ENCODE assay signal across 32 mouse cellular contexts in the genomic region with DNA sequence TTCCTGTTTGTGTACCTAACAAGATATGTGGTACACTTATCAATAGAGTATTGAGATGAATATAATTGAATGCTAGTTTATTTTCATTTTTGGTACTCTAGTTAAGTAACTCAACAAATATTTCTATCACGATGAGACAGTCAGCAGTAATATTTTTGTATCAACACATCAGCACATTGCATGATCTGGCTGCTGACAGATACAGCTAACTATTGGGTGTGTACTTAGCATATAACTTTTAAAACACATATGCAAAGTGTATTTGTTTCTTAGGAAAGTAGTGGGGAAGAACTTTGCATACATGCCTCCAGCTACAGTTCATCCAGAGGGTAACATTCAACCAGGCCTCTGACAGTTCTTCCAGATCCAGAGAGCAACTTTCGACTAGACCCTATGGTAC. TPM values are rescaled to one million over a fixed set of nuclear protein-coding genes. Genes with fewer than 3 reads are reported as not detected.
DNase-seq lines count a peak whose midpoint lies in the region; ATAC-seq lines count a peak whose summit lies in the region.
"Had no signal": no experiment of that assay in that cellular context is flagged by ENCODE, and none has a peak within 500 bp of the region (broad histone marks: within the 10 kb centered on the region; RNA-seq: fewer than 3 reads in every experiment).

No protein-coding gene starts in this region.

- 60% methylated on average over 2 of the region's 2 CpGs for WGBS in liver, embryonic 12.5 days (ENCODE audit: insufficient replicate concordance)
- 44% methylated on average over 2 of the region's 2 CpGs for WGBS in liver, embryonic 15.5 days (ENCODE audit: insufficient replicate concordance)

- peak overlapping the region; percentile 70 for H3K9ac ChIP-seq in liver, embryonic 12.5 days
- peak overlapping the region; percentile 64 for H3K9ac ChIP-seq in liver, embryonic 15.5 days
- H3K9ac ChIP-seq: embryonic facial prominence, embryonic 12.5 days; embryonic facial prominence, embryonic 15.5 days; forebrain, embryonic 13.5 days; heart, embryonic 12.5 days; heart, embryonic 15.5 days; hindbrain, embryonic 13.5 days had no signal

- peak overlapping the region; percentile 61 for H3K4me2 ChIP-seq in liver, embryonic 12.5 days
- H3K4me2 ChIP-seq in liver, embryonic 15.5 days, result peak overlapping the region; percentile 64
- H3K4me2 ChIP-seq: embryonic facial prominence, embryonic 12.5 days; embryonic facial prominence, embryonic 15.5 days; forebrain, embryonic 13.5 days; heart, embryonic 12.5 days; heart, embryonic 15.5 days; hindbrain, embryonic 13.5 days had no signal

- no peaks in the 10 kb centered on the region for H3K27me3 ChIP-seq in erythroblast, embryonic 14.5 days (ENCODE audit: control insufficient read depth)
- H3K27me3 ChIP-seq in liver, embryonic 12.5 days (replicated peaks), result no peaks in the 10 kb centered on the region
- no peaks in the 10 kb centered on the region for H3K27me3 ChIP-seq in liver, embryonic 15.5 days
- H3K27me3 ChIP-seq: embryonic facial prominence, embryonic 12.5 days; embryonic facial prominence, embryonic 15.5 days; forebrain, embryonic 13.5 days; heart, embryonic 12.5 days; heart, embryonic 15.5 days; hindbrain, embryonic 13.5 days had no signal

- H3K4me1 ChIP-seq in erythroblast, embryonic 14.5 days (ENCODE audit: control insufficient read depth), result peaks cover 45% of the 10 kb centered on the region
- H3K4me1 ChIP-seq in liver, embryonic 12.5 days, result peaks cover 34% of the 10 kb centered on the region
- H3K4me1 ChIP-seq in liver, embryonic 15.5 days (replicated peaks), result peaks cover 25% of the 10 kb centered on the region
- H3K4me1 ChIP-seq: embryonic facial prominence, embryonic 12.5 days; embryonic facial prominence, embryonic 15.5 days; forebrain, embryonic 10.5 days; forebrain, embryonic 13.5 days; heart, embryonic 12.5 days; heart, embryonic 15.5 days; hindbrain, embryonic 10.5 days; hindbrain, embryonic 13.5 days had no signal

- peak overlapping the region; percentile 63 for H3K4me3 ChIP-seq in erythroblast, embryonic 14.5 days (replicated peaks)
- peak overlapping the region; percentile 41 for H3K4me3 ChIP-seq in liver, embryonic 12.5 days
- peak overlapping the region; percentile 55 for H3K4me3 ChIP-seq in liver, embryonic 15.5 days (replicated peaks)
- H3K4me3 ChIP-seq: embryonic facial prominence, embryonic 12.5 days; embryonic facial prominence, embryonic 15.5 days; forebrain, embryonic 10.5 days; forebrain, embryonic 13.5 days; gastrocnemius, adult 2 months; heart, embryonic 12.5 days; heart, embryonic 15.5 days; hindbrain, embryonic 10.5 days; hindbrain, embryonic 13.5 days had no signal

- no peak for ATAC-seq in erythroblast, adult 5-6 weeks (replicated peaks; ENCODE audit: low FRiP score, poor library complexity, severe bottlenecking)
- ATAC-seq in liver, embryonic 12.5 days, result no peak
- no peak for ATAC-seq in liver, embryonic 15.5 days (ENCODE audit: insufficient read depth)
- peak; percentile 33; the same call in 1 of the 2 replicates for ATAC-seq in megakaryocyte-erythroid progenitor cell, adult 5-6 weeks (replicated peaks; ENCODE audit: low FRiP score, low TSS enrichment, poor library complexity, severe bottlenecking)
- ATAC-seq: activated CD4-positive, CD25-positive, alpha-beta regulatory T cell, adult 4 months; forebrain, embryonic 13.5 days; forebrain, embryonic 16.5 days; hindbrain, embryonic 16.5 days had no signal

- DNase-seq in layer of hippocampus, adult 9-10 months (ENCODE audit: low spot score), result no peak
- no peak for DNase-seq in cerebellum, postnatal 4 days (ENCODE audit: low spot score in 2 of 2)
- DNase-seq in embryo, embryonic 10.5 days (ENCODE audit: low spot score), result no peak
- DNase-seq: adrenal gland, adult 8-10 months; adrenal gland, postnatal 25 days; cerebellum, adult 11 months; cerebellum, adult 2 months; cerebellum, postnatal 10 days; cerebellum, postnatal 36 days; gastrocnemius, adult 2 months; gastrocnemius, postnatal 14 days; heart, adult 18-20 months; heart, postnatal 10 days; heart, postnatal 36 days had no signal

- peaks cover 18% of the 10 kb centered on the region for H3K36me3 ChIP-seq in erythroblast, embryonic 14.5 days (ENCODE audit: control insufficient read depth)
- no peaks in the 10 kb centered on the region for H3K36me3 ChIP-seq in liver, embryonic 12.5 days
- H3K36me3 ChIP-seq in liver, embryonic 15.5 days (replicated peaks), result no peaks in the 10 kb centered on the region
- H3K36me3 ChIP-seq: embryonic facial prominence, embryonic 12.5 days; embryonic facial prominence, embryonic 15.5 days; forebrain, embryonic 10.5 days; heart, embryonic 12.5 days; heart, embryonic 15.5 days; hindbrain, embryonic 10.5 days; hindbrain, embryonic 13.5 days had no signal

- H3K9me3 ChIP-seq in erythroblast, embryonic 14.5 days (ENCODE audit: control insufficient read depth, low read length), result no peaks in the 10 kb centered on the region
- no peaks in the 10 kb centered on the region for H3K9me3 ChIP-seq in liver, embryonic 12.5 days (replicated peaks)
- H3K9me3 ChIP-seq in liver, embryonic 15.5 days (replicated peaks), result no peaks in the 10 kb centered on the region
- H3K9me3 ChIP-seq: embryonic facial prominence, embryonic 12.5 days; embryonic facial prominence, embryonic 15.5 days; forebrain, embryonic 10.5 days; forebrain, embryonic 13.5 days; heart, embryonic 12.5 days; heart, embryonic 15.5 days; hindbrain, embryonic 10.5 days; hindbrain, embryonic 13.5 days had no signal

- peak overlapping the region; percentile 99 for H3K27ac ChIP-seq in liver, embryonic 12.5 days
- H3K27ac ChIP-seq in liver, embryonic 15.5 days (replicated peaks), result peak overlapping the region; percentile 98
- H3K27ac ChIP-seq: embryonic facial prominence, embryonic 12.5 days; embryonic facial prominence, embryonic 15.5 days; forebrain, embryonic 10.5 days; forebrain, embryonic 13.5 days; gastrocnemius, adult 2 months; heart, embryonic 15.5 days; hindbrain, embryonic 10.5 days; hindbrain, embryonic 13.5 days had no signal

RNA-seq across cellular contexts. Expression of a gene that starts 3.3 kb away (rescaled TPM):
- polyA plus RNA-seq in erythroblast, embryonic 14.5 days (2012), result 263,491 and 269,873 TPM in 2 replicates
- total RNA-seq in erythroblast, adult 5-6 weeks (2015; ENCODE audit: low replicate concordance), result 179,259 and 187,171 TPM in 2 replicates
- 69,583 and 76,927 TPM in 2 replicates for total RNA-seq in erythroblast, adult 5-6 weeks (2017; ENCODE audit: low replicate concordance)
- polyA plus RNA-seq in liver, embryonic 12.5 days (2016; fragmentation: Nextera tagmentation; extraction: Ambion mirVana), result 70,723 and 73,152 TPM in 2 replicates
- polyA plus RNA-seq in liver, embryonic 15.5 days (2015; fragmentation: Nextera tagmentation; extraction: Ambion mirVana), result 116,188 and 122,775 TPM in 2 replicates
- total RNA-seq in megakaryocyte-erythroid progenitor cell, adult 5-6 weeks (2014; fragmentation: Nextera tagmentation), result 149 and 199 TPM in 2 replicates
- 20.1 and 148 TPM in 2 replicates for total RNA-seq in megakaryocyte-erythroid progenitor cell, adult 5-6 weeks (2017)
- total RNA-seq: ES-E14 had no signal

RNA-seq across cellular contexts. Expression of a gene that starts 10.8 kb away (rescaled TPM):
- 22,007 and 54,805 TPM in 2 replicates for polyA plus RNA-seq in erythroblast, embryonic 14.5 days (2012)
- total RNA-seq in erythroblast, adult 5-6 weeks (2015; ENCODE audit: low replicate concordance), result 39,556 and 40,045 TPM in 2 replicates
- 14,681 and 15,230 TPM in 2 replicates for total RNA-seq in erythroblast, adult 5-6 weeks (2017; ENCODE audit: low replicate concordance)
- polyA plus RNA-seq in liver, embryonic 12.5 days (2016; fragmentation: Nextera tagmentation; extraction: Ambion mirVana), result 37,996 and 38,837 TPM in 2 replicates
- 48,050 and 52,773 TPM in 2 replicates for polyA plus RNA-seq in liver, embryonic 15.5 days (2015; fragmentation: Nextera tagmentation; extraction: Ambion mirVana)
- total RNA-seq in megakaryocyte-erythroid progenitor cell, adult 5-6 weeks (2014; fragmentation: Nextera tagmentation), result 118 and 169 TPM in 2 replicates
- 10.7 and 57.4 TPM in 2 replicates for total RNA-seq in megakaryocyte-erythroid progenitor cell, adult 5-6 weeks (2017)
- total RNA-seq: ES-E14 had no signal

RNA-seq across cellular contexts. Expression of a gene that starts 15.7 kb away (rescaled TPM):
- polyA plus RNA-seq in erythroblast, embryonic 14.5 days (2012), result 0.10 TPM in 1 of 2 replicates, not detected in the other
- not detected in 2 replicates for total RNA-seq in erythroblast, adult 5-6 weeks (2015; ENCODE audit: low replicate concordance)
- 1.0 and 4.6 TPM in 2 replicates for total RNA-seq in erythroblast, adult 5-6 weeks (2017; ENCODE audit: low replicate concordance)
- 0.72 and 1.2 TPM in 2 replicates for polyA plus RNA-seq in liver, embryonic 12.5 days (2016; fragmentation: Nextera tagmentation; extraction: Ambion mirVana)
- not detected in 2 replicates for polyA plus RNA-seq in liver, embryonic 15.5 days (2015; fragmentation: Nextera tagmentation; extraction: Ambion mirVana)
- not detected in 2 replicates for total RNA-seq in megakaryocyte-erythroid progenitor cell, adult 5-6 weeks (2014; fragmentation: Nextera tagmentation)
- total RNA-seq in megakaryocyte-erythroid progenitor cell, adult 5-6 weeks (2017), result not detected in 2 replicates
- total RNA-seq: adrenal gland, adult 8-10 months; adrenal gland, postnatal 25 days; ES-E14; gastrocnemius, adult 2 months; gastrocnemius, postnatal 14 days; gastrocnemius, postnatal 4 days; heart, adult 18-20 months; heart, postnatal 10 days; heart, postnatal 36 days had no signal
- polyA plus RNA-seq: activated CD4-positive, CD25-positive, alpha-beta regulatory T cell, adult 4 months; cerebellum, adult 2 months; embryonic facial prominence, embryonic 15.5 days; forebrain, embryonic 13.5 days; forebrain, embryonic 16.5 days; heart, embryonic 15.5 days; hindbrain, embryonic 10.5 days; hindbrain, embryonic 13.5 days; hindbrain, embryonic 16.5 days had no signal

RNA-seq across cellular contexts. Expression of a gene that starts 18.4 kb away (rescaled TPM):
- 4.0 and 4.3 TPM in 2 replicates for polyA plus RNA-seq in erythroblast, embryonic 14.5 days (2012)
- not detected in 2 replicates for total RNA-seq in erythroblast, adult 5-6 weeks (2015; ENCODE audit: low replicate concordance)
- not detected in 2 replicates for total RNA-seq in erythroblast, adult 5-6 weeks (2017; ENCODE audit: low replicate concordance)
- polyA plus RNA-seq in liver, embryonic 12.5 days (2016; fragmentation: Nextera tagmentation; extraction: Ambion mirVana), result 1,392 and 1,481 TPM in 2 replicates
- 44.8 and 64.6 TPM in 2 replicates for polyA plus RNA-seq in liver, embryonic 15.5 days (2015; fragmentation: Nextera tagmentation; extraction: Ambion mirVana)
- not detected in 2 replicates for total RNA-seq in megakaryocyte-erythroid progenitor cell, adult 5-6 weeks (2014; fragmentation: Nextera tagmentation)
- not detected in 2 replicates for total RNA-seq in megakaryocyte-erythroid progenitor cell, adult 5-6 weeks (2017)
- total RNA-seq: adrenal gland, adult 8-10 months; adrenal gland, postnatal 25 days; ES-E14; gastrocnemius, adult 2 months; gastrocnemius, postnatal 14 days; gastrocnemius, postnatal 4 days; heart, adult 18-20 months; heart, postnatal 10 days; heart, postnatal 36 days had no signal
- polyA plus RNA-seq: activated CD4-positive, CD25-positive, alpha-beta regulatory T cell, adult 4 months; forebrain, embryonic 16.5 days; hindbrain, embryonic 16.5 days had no signal

RNA-seq across cellular contexts. Expression of a gene that starts 28.4 kb away (rescaled TPM):
- 85.0 and 543 TPM in 2 replicates for polyA plus RNA-seq in erythroblast, embryonic 14.5 days (2012)
- 2.9 and 8.6 TPM in 2 replicates for total RNA-seq in erythroblast, adult 5-6 weeks (2015; ENCODE audit: low replicate concordance)
- not detected in 2 replicates for total RNA-seq in erythroblast, adult 5-6 weeks (2017; ENCODE audit: low replicate concordance)
- polyA plus RNA-seq in liver, embryonic 12.5 days (2016; fragmentation: Nextera tagmentation; extraction: Ambion mirVana), result 9,927 and 10,875 TPM in 2 replicates
- 304 and 542 TPM in 2 replicates for polyA plus RNA-seq in liver, embryonic 15.5 days (2015; fragmentation: Nextera tagmentation; extraction: Ambion mirVana)
- total RNA-seq in megakaryocyte-erythroid progenitor cell, adult 5-6 weeks (2014; fragmentation: Nextera tagmentation), result not detected in 2 replicates
- not detected in 2 replicates for total RNA-seq in megakaryocyte-erythroid progenitor cell, adult 5-6 weeks (2017)
- total RNA-seq: adrenal gland, adult 8-10 months; adrenal gland, postnatal 25 days; ES-E14; gastrocnemius, adult 2 months; gastrocnemius, postnatal 14 days; gastrocnemius, postnatal 4 days; heart, adult 18-20 months; heart, postnatal 10 days; heart, postnatal 36 days had no signal
- polyA plus RNA-seq: activated CD4-positive, CD25-positive, alpha-beta regulatory T cell, adult 4 months had no signal
